Mouse (Mus musculus) intestine, embryonic 16.5 days (tissue): ENCODE data around the gene Notch1. TPM values are rescaled to one million over a fixed set of nuclear protein-coding genes. Genes with fewer than 3 reads are reported as not detected.

Experiments used
- ATAC-seq: fragments of 200-750 bp; cut with Nextera tagmentation; 2 replicates; pipeline ENCODE4 v1.8.0; 2017; ENCODE audit warnings: moderate TSS enrichment, moderate library complexity
- H3K27ac ChIP-seq: fragments of 300-500 bp; sonication (generic); 2 replicates; pipeline ENCODE4 v1.5.1; 2014; ENCODE audit warnings: mild to moderate bottlenecking, low read length
- H3K27me3 ChIP-seq: fragments of 300-500 bp; sonication (generic); replicated peaks from 2 replicates; pipeline ENCODE4 v1.6.1; 2014; ENCODE audit warnings: low read length, control low read depth, mixed read lengths; ENCODE audit not compliant: control insufficient read depth, insufficient read depth
- H3K36me3 ChIP-seq: fragments of 300-500 bp; sonication (generic); 2 replicates; pipeline ENCODE4 v1.6.1; 2014; ENCODE audit warnings: low read length, control low read depth; ENCODE audit not compliant: control insufficient read depth, insufficient read depth
- H3K4me1 ChIP-seq: fragments of 300-500 bp; sonication (generic); 2 replicates; pipeline ENCODE4 v1.6.1; 2014; ENCODE audit warnings: low read length, control low read depth, mixed read lengths; ENCODE audit not compliant: control insufficient read depth, insufficient read depth
- H3K4me2 ChIP-seq: fragments of 300-500 bp; sonication (generic); 2 replicates; pipeline ENCODE4 v1.6.1; 2014; ENCODE audit warnings: low read depth, low read length, control low read depth
- H3K4me3 ChIP-seq: fragments of 300-500 bp; sonication (generic); 2 replicates; pipeline ENCODE4 v1.5.1; 2014; ENCODE audit warnings: mild to moderate bottlenecking, low read length
- H3K9ac ChIP-seq: fragments of 300-500 bp; sonication (generic); 2 replicates; pipeline ENCODE4 v1.6.1; 2014; ENCODE audit warnings: low read depth, low read length
- H3K9me3 ChIP-seq: fragments of 300-500 bp; sonication (generic); 2 replicates; pipeline ENCODE4 v1.6.1; 2016; ENCODE audit warnings: low read length, control low read depth; ENCODE audit not compliant: control insufficient read depth
- WGBS: fragments of 180-500 bp; shearing (Covaris S2); extraction: QIAGEN DNeasy Blood & Tissue Kit; methylation state at CpG from one replicate; pipeline ENCODE4 v1.1.7; 2014; 5-methylcytosine and 5-hydroxymethylcytosine counted together
- polyA plus RNA-seq: library from polyadenylated mRNA; unstranded; fragments of >200 nt; fragmentation: Nextera tagmentation; extraction: Ambion mirVana; gene quantifications from 2 replicates; pipeline ENCODE4 v1.2.1, GENCODE M21; 2015

Gene Notch1
- polyA plus RNA-seq, 1 experiment from 2014 or later = 7.4 TPM

- Histone ChIP-seq H3K9me3 (no peaks in the 10 kb centered on the region), H3K4me1 (peaks cover 53% of the 10 kb centered on the region), H3K27me3 (no peaks in the 10 kb centered on the region), H3K4me3 (0 out of 2 replicates have a peak overlapping the region, but pooled peaks have one; percentile 3), H3K36me3 (peaks cover 25% of the 10 kb centered on the region; the same call in 1 of the 2 replicates), H3K9ac (no peak overlapping the region), H3K27ac (peak overlapping the region; percentile 84), H3K4me2 (peak overlapping the region; percentile 36)
- 54% methylated on average over 10 of the region's 10 CpGs for WGBS
- peak; percentile 90 for ATAC-seq
Measured at GRCm38 (mm10) chr2:26481724-26482495, 34.6 kb downstream of the Notch1 start.

- no peaks in the 10 kb centered on the region for H3K9me3 ChIP-seq
- peaks cover 43% of the 10 kb centered on the region for H3K4me1 ChIP-seq
- 94% methylated on average over 12 of the region's 12 CpGs for WGBS
- H3K27ac ChIP-seq = peak overlapping the region; percentile 24; the same call in 1 of the 2 replicates
- H3K36me3 ChIP-seq = peaks cover 30% of the 10 kb centered on the region; the same call in 1 of the 2 replicates
- no peak overlapping the region for H3K4me3 ChIP-seq
- no peak overlapping the region for H3K9ac ChIP-seq
- no peak for ATAC-seq
- H3K4me2 ChIP-seq = 0 out of 2 replicates have a peak overlapping the region, but pooled peaks have one; percentile 36
- H3K27me3 ChIP-seq = no peaks in the 10 kb centered on the region
Measured at GRCm38 (mm10) chr2:26480911-26481310, 35.6 kb downstream of the Notch1 start.

GRCm38 (mm10) chr2:26478685-26479205, 37.7 kb downstream of the Notch1 start:
- no peaks in the 10 kb centered on the region for H3K9me3 ChIP-seq

GRCm38 (mm10) chr2:26477911-26478310, 38.6 kb downstream of the Notch1 start:
- peaks cover 39% of the 10 kb centered on the region for H3K36me3 ChIP-seq
- 91% methylated on average over 7 of the region's 7 CpGs for WGBS
- no peak overlapping the region for H3K27ac ChIP-seq
- H3K9ac ChIP-seq = no peak overlapping the region
- no peak overlapping the region for H3K4me2 ChIP-seq
- H3K4me1 ChIP-seq = peaks cover 20% of the 10 kb centered on the region
- no peak for ATAC-seq
- no peaks in the 10 kb centered on the region for H3K27me3 ChIP-seq
- no peaks in the 10 kb centered on the region for H3K9me3 ChIP-seq
- H3K4me3 ChIP-seq = no peak overlapping the region

More at GRCm38 (mm10) chr2:26478685-26479205, 37.7 kb downstream of the Notch1 start:
- Histone ChIP-seq H3K27ac (no peak overlapping the region), H3K4me3 (no peak overlapping the region), H3K36me3 (peaks cover 31% of the 10 kb centered on the region; the same call in 1 of the 2 replicates), H3K27me3 (no peaks in the 10 kb centered on the region), H3K4me1 (peaks cover 29% of the 10 kb centered on the region), H3K4me2 (no peak overlapping the region), H3K9ac (no peak overlapping the region)
- 88% methylated on average over 2 of the region's 2 CpGs for WGBS
- ATAC-seq = no peak

- H3K36me3 ChIP-seq = peaks cover 46% of the 10 kb centered on the region
- 72% methylated on average over 13 of the region's 13 CpGs for WGBS
Measured at GRCm38 (mm10) chr2:26475505-26476430, 40.7 kb downstream of the Notch1 start.

GRCm38 (mm10) chr2:26474789-26475504, 41.5 kb downstream of the Notch1 start:
- H3K4me2 ChIP-seq = no peak overlapping the region
- WGBS = 31% methylated on average over 9 of the region's 9 CpGs
- peak overlapping the region; percentile 35 for H3K27ac ChIP-seq
- peaks cover 45% of the 10 kb centered on the region for H3K36me3 ChIP-seq
- no peaks in the 10 kb centered on the region for H3K9me3 ChIP-seq
- H3K9ac ChIP-seq = no peak overlapping the region
- no peaks in the 10 kb centered on the region for H3K27me3 ChIP-seq
- H3K4me3 ChIP-seq = no peak overlapping the region
- peak; percentile 40 for ATAC-seq
- H3K4me1 ChIP-seq = 0 out of 2 replicates have a peak, but pooled peaks cover 6% of the 10 kb centered on the region

More at GRCm38 (mm10) chr2:26475505-26476430, 40.7 kb downstream of the Notch1 start:
- Histone ChIP-seq H3K27ac (peak overlapping the region; percentile 35), H3K4me1 (0 out of 2 replicates have a peak, but pooled peaks cover 6% of the 10 kb centered on the region), H3K4me3 (no peak overlapping the region), H3K4me2 (no peak overlapping the region), H3K9ac (no peak overlapping the region), H3K27me3 (no peaks in the 10 kb centered on the region), H3K9me3 (no peaks in the 10 kb centered on the region)
- ATAC-seq = no peak; the same call in 1 of the 2 replicates

GRCm38 (mm10) chr2:26472312-26473090, 44.0 kb downstream of the Notch1 start:
- 0 out of 2 replicates have a peak, but pooled peaks cover 6% of the 10 kb centered on the region for H3K4me1 ChIP-seq
- WGBS = 86% methylated on average over 11 of the region's 11 CpGs
- H3K9ac ChIP-seq = no peak overlapping the region
- no peaks in the 10 kb centered on the region for H3K27me3 ChIP-seq
- H3K4me3 ChIP-seq = no peak overlapping the region
- ATAC-seq = no peak
- no peaks in the 10 kb centered on the region for H3K9me3 ChIP-seq
- H3K27ac ChIP-seq = no peak overlapping the region
- no peak overlapping the region for H3K4me2 ChIP-seq
- H3K36me3 ChIP-seq = peaks cover 38% of the 10 kb centered on the region

- H3K27me3 ChIP-seq = no peaks in the 10 kb centered on the region
- H3K4me1 ChIP-seq = 0 out of 2 replicates have a peak, but pooled peaks cover 6% of the 10 kb centered on the region
- peaks cover 39% of the 10 kb centered on the region for H3K36me3 ChIP-seq
- H3K9me3 ChIP-seq = no peaks in the 10 kb centered on the region
- ATAC-seq = no peak
- H3K9ac ChIP-seq = no peak overlapping the region
- no peak overlapping the region for H3K4me3 ChIP-seq
- no peak overlapping the region for H3K27ac ChIP-seq
- WGBS = 90% methylated on average over 6 of the region's 6 CpGs
- no peak overlapping the region for H3K4me2 ChIP-seq
Measured at GRCm38 (mm10) chr2:26471652-26472285, 44.7 kb downstream of the Notch1 start.
